Mouse (Mus musculus) ES-E14 (cell line): ENCODE measurements at regions not wholly inside any gene's neighbourhood (a gene's known extent, or its start where the extent isn't known, plus 50 kb on each side); places are given as distances from the start of the nearest gene placed in this dataset.

Source experiments
- DNase-seq: peaks from one replicate; pipeline ENCODE4 v3.0.0-alpha.2; 2013; ENCODE audit warnings: low read depth, low spot score
- H3K27ac ChIP-seq: 2 replicates; pipeline ENCODE4 v1.5.1; 2012; ENCODE audit warnings: low read depth, mild to moderate bottlenecking, low read length, moderate library complexity, mixed read lengths; ENCODE audit not compliant: poor library complexity, insufficient read depth, severe bottlenecking
- H3K36me3 ChIP-seq: 2 replicates; pipeline ENCODE4 v1.6.1; 2012; ENCODE audit warnings: mild to moderate bottlenecking, low read length, moderate library complexity, mixed read lengths; ENCODE audit not compliant: control insufficient read depth, poor library complexity, insufficient read depth, severe bottlenecking
- H3K4me1 ChIP-seq, 2 experiments: fragments of 150-350 bp in 1 of 2; sonication (generic) in 1 of 2; 2 replicates each; pipeline ENCODE4 v1.6.1; 2012; ENCODE audit warnings: low read length in 2 of 2, mild to moderate bottlenecking in 1 of 2, mixed read lengths in 1 of 2; ENCODE audit not compliant: control insufficient read depth in 2 of 2, insufficient read depth in 2 of 2, poor library complexity in 1 of 2
- H3K4me3 ChIP-seq, 2 experiments: fragments of 150-350 bp in 1 of 2; sonication (generic) in 1 of 2; 2 replicates each; pipeline ENCODE4 v1.5.1; 2012; ENCODE audit warnings: low read length in 2 of 2, low read depth in 1 of 2, mild to moderate bottlenecking in 1 of 2, mixed read lengths in 1 of 2; ENCODE audit not compliant: insufficient read depth in 1 of 2, poor library complexity in 1 of 2, severe bottlenecking in 1 of 2
- H3K9ac ChIP-seq: 2 replicates; pipeline ENCODE4 v1.6.1; 2012; ENCODE audit warnings: low read depth, mild to moderate bottlenecking, low read length, mixed read lengths; ENCODE audit not compliant: poor library complexity, insufficient read depth, severe bottlenecking
- H3K9me3 ChIP-seq: fragments of 150-350 bp; sonication (generic); 2 replicates; pipeline ENCODE4 v1.6.1; 2012; ENCODE audit warnings: low read depth, mild to moderate bottlenecking, low read length; ENCODE audit not compliant: control insufficient read depth, insufficient read depth
- CHD2 ChIP-seq: IDR thresholded peaks from 2 replicates; pipeline ENCODE4 v1.6.1; 2014; ENCODE audit warnings: mild to moderate bottlenecking, low read depth, low read length, inconsistent platforms
- HCFC1 ChIP-seq: IDR thresholded peaks from 2 replicates; pipeline ENCODE4 v1.6.1; 2012; ENCODE audit warnings: low read length, inconsistent platforms, borderline replicate concordance; ENCODE audit not compliant: insufficient read depth
- MAFK ChIP-seq: IDR thresholded peaks from 2 replicates; pipeline ENCODE4 v1.6.1; 2014; ENCODE audit warnings: mild to moderate bottlenecking, low read depth, low read length, inconsistent platforms; ENCODE audit not compliant: insufficient read depth
- ZC3H11A ChIP-seq: IDR thresholded peaks from 2 replicates; pipeline ENCODE4 v1.6.1; 2012; ENCODE audit warnings: low read depth, mild to moderate bottlenecking, inconsistent platforms, low read length, borderline replicate concordance
- ZNF384 ChIP-seq: IDR thresholded peaks from 2 replicates; pipeline ENCODE4 v1.6.1; 2012; ENCODE audit warnings: low read depth, low read length, inconsistent platforms
- in situ Hi-C, 2 experiments: fragments of 600-800 bp; cut with MboI; formaldehyde crosslinking; loops; one replicate each; pipeline ENCODE4 v1.15.1; 2025; ENCODE audit warnings: low sequenced_read_pairs in 2 of 2, inconsistent platforms in 1 of 2; ENCODE audit not compliant: unreplicated experiment in 2 of 2

DNA sequence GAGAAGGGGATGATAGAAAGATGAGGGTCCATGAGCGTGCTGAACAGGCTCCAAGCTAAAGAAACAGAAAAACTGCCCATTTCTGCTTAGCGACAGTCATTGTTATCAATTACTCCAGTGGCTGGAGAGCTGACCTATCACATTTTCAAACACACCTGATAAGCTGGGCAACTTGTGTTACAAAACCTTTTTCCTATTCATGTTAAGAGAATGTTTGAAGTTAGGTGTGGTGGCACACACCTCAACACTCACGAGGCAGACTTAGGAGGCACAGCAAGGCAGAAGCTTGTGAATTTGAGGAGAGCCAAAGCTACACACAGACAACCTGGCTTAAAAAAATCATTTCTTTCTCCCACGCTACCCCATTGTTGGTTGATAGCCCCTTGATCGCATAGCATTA, 50.9 kb upstream of the Zcchc13 start:
- Histone ChIP-seq H3K4me3 (no peak overlapping the region), H3K4me1 (no peaks in the 10 kb centered on the region), H3K27ac (no peak overlapping the region), H3K36me3 (no peaks in the 10 kb centered on the region), H3K9ac (no peak overlapping the region), H3K9me3 (no peaks in the 10 kb centered on the region)
- TF ChIP-seq CHD2 (no peak), ZC3H11A (no peak), HCFC1 (no peak), ZNF384 (no peak), MAFK (no peak)
- in situ Hi-C loops, result no loop called here
- no peak for DNase-seq
